Mouse (Mus musculus): ENCODE measurements around the gene Pxmp2. TPM values are rescaled to one million over a fixed set of nuclear protein-coding genes. Genes with fewer than 3 reads are reported as not detected.

Pxmp2 gene
- polyA plus RNA-seq (2015; fragmentation: Nextera tagmentation; extraction: Ambion mirVana): 7.9 and 9.0 TPM in 2 replicates

- Histone ChIP-seq H3K27ac (ENCODE audit: low read length) (peak within 1 kb of the TSS; percentile 20; the same call in 1 of the 2 replicates), H3K36me3 (ENCODE audit: control insufficient read depth, insufficient read depth, low read length) (0 out of 2 replicates have a peak, but pooled peaks cover 1% of the 10 kb centered on the region), H3K9me3 (replicated peaks; ENCODE audit: control insufficient read depth, low read length) (no peaks in the 10 kb centered on the region), H3K9ac (ENCODE audit: low read length) (peak within 1 kb of the TSS; percentile 87), H3K4me1 (ENCODE audit: control insufficient read depth, insufficient read depth, low read length) (peaks cover 8% of the 10 kb centered on the region; the same call in 1 of the 2 replicates), H3K27me3 (ENCODE audit: control insufficient read depth, insufficient read depth, low read length) (peaks cover 6% of the 10 kb centered on the region), H3K4me3 (replicated peaks; ENCODE audit: low read length) (peak within 1 kb of the TSS; percentile 78), H3K4me2 (ENCODE audit: low read depth, low read length) (peak within 1 kb of the TSS; percentile 90)
- WGBS: under 1% methylated on average over 64 of the region's 64 CpGs
- ATAC-seq (ENCODE audit: insufficient read depth, low FRiP score): peak; percentile 99
Measured at GRCm38 (mm10) chr5:110285770-110286445, at the start of gene Pxmp2, which contains the start of gene Pole. Gene Pxmp2 (minus strand): TSS chr5:110286186. Gene Pole (plus strand): TSS chr5:110286306.

GRCm38 (mm10) chr5:110330508-110330907, 44.5 kb upstream of the Pxmp2 start:
- H3K9ac ChIP-seq (ENCODE audit: low read length): no peak overlapping the region
- H3K27me3 ChIP-seq (ENCODE audit: control insufficient read depth, insufficient read depth, low read length): no peaks in the 10 kb centered on the region
- H3K4me3 ChIP-seq (replicated peaks; ENCODE audit: low read length): no peak overlapping the region
- WGBS: 76% methylated on average over 3 of the region's 3 CpGs
- no peak for ATAC-seq (ENCODE audit: insufficient read depth, low FRiP score)
- H3K4me1 ChIP-seq (ENCODE audit: control insufficient read depth, insufficient read depth, low read length): no peaks in the 10 kb centered on the region
- no peaks in the 10 kb centered on the region for H3K9me3 ChIP-seq (replicated peaks; ENCODE audit: control insufficient read depth, low read length)
- H3K27ac ChIP-seq (ENCODE audit: low read length): no peak overlapping the region
- no peak overlapping the region for H3K4me2 ChIP-seq (ENCODE audit: low read depth, low read length)
- H3K36me3 ChIP-seq (ENCODE audit: control insufficient read depth, insufficient read depth, low read length): peaks cover 15% of the 10 kb centered on the region; the same call in 1 of the 2 replicates

- H3K4me2 ChIP-seq (ENCODE audit: low read depth, low read length): no peak overlapping the region
- 93% methylated on average over 3 of the region's 3 CpGs for WGBS
- H3K27me3 ChIP-seq (ENCODE audit: control insufficient read depth, insufficient read depth, low read length): no peaks in the 10 kb centered on the region
- no peak overlapping the region for H3K9ac ChIP-seq (ENCODE audit: low read length)
- peaks cover 8% of the 10 kb centered on the region; the same call in 1 of the 2 replicates for H3K36me3 ChIP-seq (ENCODE audit: control insufficient read depth, insufficient read depth, low read length)
- H3K4me3 ChIP-seq (replicated peaks; ENCODE audit: low read length): no peak overlapping the region
- H3K9me3 ChIP-seq (replicated peaks; ENCODE audit: control insufficient read depth, low read length): no peaks in the 10 kb centered on the region
- H3K27ac ChIP-seq (ENCODE audit: low read length): no peak overlapping the region
- ATAC-seq (ENCODE audit: insufficient read depth, low FRiP score): no peak
- H3K4me1 ChIP-seq (ENCODE audit: control insufficient read depth, insufficient read depth, low read length): no peaks in the 10 kb centered on the region
Measured at GRCm38 (mm10) chr5:110313127-110313526, 27.1 kb upstream of the Pxmp2 start.

- Histone ChIP-seq H3K36me3 (ENCODE audit: control insufficient read depth, insufficient read depth, low read length) (peaks cover 6% of the 10 kb centered on the region), H3K27me3 (ENCODE audit: control insufficient read depth, insufficient read depth, low read length) (no peaks in the 10 kb centered on the region), H3K9me3 (replicated peaks; ENCODE audit: control insufficient read depth, low read length) (no peaks in the 10 kb centered on the region), H3K4me3 (replicated peaks; ENCODE audit: low read length) (no peak overlapping the region), H3K9ac (ENCODE audit: low read length) (no peak overlapping the region), H3K27ac (ENCODE audit: low read length) (no peak overlapping the region), H3K4me2 (ENCODE audit: low read depth, low read length) (no peak overlapping the region), H3K4me1 (ENCODE audit: control insufficient read depth, insufficient read depth, low read length) (no peaks in the 10 kb centered on the region)
- ATAC-seq (ENCODE audit: insufficient read depth, low FRiP score): no peak
- WGBS: 90% methylated on average over 7 of the region's 7 CpGs
Measured at GRCm38 (mm10) chr5:110308861-110309260, 22.9 kb upstream of the Pxmp2 start.

- Histone ChIP-seq H3K27ac (ENCODE audit: low read length) (no peak overlapping the region), H3K27me3 (ENCODE audit: control insufficient read depth, insufficient read depth, low read length) (no peaks in the 10 kb centered on the region), H3K9ac (ENCODE audit: low read length) (no peak overlapping the region), H3K4me2 (ENCODE audit: low read depth, low read length) (no peak overlapping the region), H3K4me1 (ENCODE audit: control insufficient read depth, insufficient read depth, low read length) (no peaks in the 10 kb centered on the region), H3K4me3 (replicated peaks; ENCODE audit: low read length) (no peak overlapping the region), H3K36me3 (ENCODE audit: control insufficient read depth, insufficient read depth, low read length) (peaks cover 3% of the 10 kb centered on the region; the same call in 1 of the 2 replicates), H3K9me3 (replicated peaks; ENCODE audit: control insufficient read depth, low read length) (no peaks in the 10 kb centered on the region)
- no peak for ATAC-seq (ENCODE audit: insufficient read depth, low FRiP score)
- WGBS: 88% methylated on average over 2 of the region's 2 CpGs
Measured at GRCm38 (mm10) chr5:110300591-110300990, 14.6 kb upstream of the Pxmp2 start.

GRCm38 (mm10) chr5:110296637-110297036, 10.7 kb upstream of the Pxmp2 start:
- H3K4me2 ChIP-seq (ENCODE audit: low read depth, low read length): no peak overlapping the region
- no peak for ATAC-seq (ENCODE audit: insufficient read depth, low FRiP score)
- no peaks in the 10 kb centered on the region for H3K9me3 ChIP-seq (replicated peaks; ENCODE audit: control insufficient read depth, low read length)
- 92% methylated on average over 1 of the region's 1 CpGs for WGBS
- no peak overlapping the region for H3K27ac ChIP-seq (ENCODE audit: low read length)
- no peaks in the 10 kb centered on the region for H3K4me1 ChIP-seq (ENCODE audit: control insufficient read depth, insufficient read depth, low read length)
- peaks cover 8% of the 10 kb centered on the region; the same call in 1 of the 2 replicates for H3K36me3 ChIP-seq (ENCODE audit: control insufficient read depth, insufficient read depth, low read length)
- H3K4me3 ChIP-seq (replicated peaks; ENCODE audit: low read length): no peak overlapping the region
- no peaks in the 10 kb centered on the region for H3K27me3 ChIP-seq (ENCODE audit: control insufficient read depth, insufficient read depth, low read length)
- no peak overlapping the region for H3K9ac ChIP-seq (ENCODE audit: low read length)

GRCm38 (mm10) chr5:110291649-110292048, 5.7 kb upstream of the Pxmp2 start:
- WGBS: 94% methylated on average over 1 of the region's 1 CpGs
- no peak overlapping the region for H3K4me3 ChIP-seq (replicated peaks; ENCODE audit: low read length)
- no peaks in the 10 kb centered on the region for H3K9me3 ChIP-seq (replicated peaks; ENCODE audit: control insufficient read depth, low read length)
- peaks cover 2% of the 10 kb centered on the region; the same call in 1 of the 2 replicates for H3K4me1 ChIP-seq (ENCODE audit: control insufficient read depth, insufficient read depth, low read length)
- peaks cover 9% of the 10 kb centered on the region; the same call in 1 of the 2 replicates for H3K36me3 ChIP-seq (ENCODE audit: control insufficient read depth, insufficient read depth, low read length)
- H3K27ac ChIP-seq (ENCODE audit: low read length): no peak overlapping the region
- no peak for ATAC-seq (ENCODE audit: insufficient read depth, low FRiP score)
- no peaks in the 10 kb centered on the region for H3K27me3 ChIP-seq (ENCODE audit: control insufficient read depth, insufficient read depth, low read length)
- no peak overlapping the region for H3K4me2 ChIP-seq (ENCODE audit: low read depth, low read length)
- H3K9ac ChIP-seq (ENCODE audit: low read length): no peak overlapping the region

GRCm38 (mm10) chr5:110287084-110287475, 1.1 kb upstream of the Pxmp2 start:
- H3K4me1 ChIP-seq (ENCODE audit: control insufficient read depth, insufficient read depth, low read length): peaks cover 8% of the 10 kb centered on the region; the same call in 1 of the 2 replicates
- peaks cover 6% of the 10 kb centered on the region for H3K27me3 ChIP-seq (ENCODE audit: control insufficient read depth, insufficient read depth, low read length)
- ATAC-seq (ENCODE audit: insufficient read depth, low FRiP score): no peak
- peaks cover 4% of the 10 kb centered on the region; the same call in 1 of the 2 replicates for H3K36me3 ChIP-seq (ENCODE audit: control insufficient read depth, insufficient read depth, low read length)
- H3K4me2 ChIP-seq (ENCODE audit: low read depth, low read length): peak overlapping the region; percentile 90
- H3K4me3 ChIP-seq (replicated peaks; ENCODE audit: low read length): peak overlapping the region; percentile 78
- no peak overlapping the region for H3K27ac ChIP-seq (ENCODE audit: low read length)
- WGBS: 64% methylated on average over 2 of the region's 2 CpGs
- H3K9ac ChIP-seq (ENCODE audit: low read length): peak overlapping the region; percentile 52
- no peaks in the 10 kb centered on the region for H3K9me3 ChIP-seq (replicated peaks; ENCODE audit: control insufficient read depth, low read length)

GRCm38 (mm10) chr5:110286446-110287083, 579 bp upstream of the Pxmp2 start:
- Histone ChIP-seq H3K36me3 (ENCODE audit: control insufficient read depth, insufficient read depth, low read length) (peaks cover 4% of the 10 kb centered on the region; the same call in 1 of the 2 replicates), H3K9me3 (replicated peaks; ENCODE audit: control insufficient read depth, low read length) (no peaks in the 10 kb centered on the region), H3K4me3 (replicated peaks; ENCODE audit: low read length) (peak overlapping the region; percentile 78), H3K27me3 (ENCODE audit: control insufficient read depth, insufficient read depth, low read length) (peaks cover 6% of the 10 kb centered on the region), H3K4me2 (ENCODE audit: low read depth, low read length) (peak overlapping the region; percentile 90), H3K9ac (ENCODE audit: low read length) (peak overlapping the region; percentile 87), H3K27ac (ENCODE audit: low read length) (peak overlapping the region; percentile 20; the same call in 1 of the 2 replicates), H3K4me1 (ENCODE audit: control insufficient read depth, insufficient read depth, low read length) (peaks cover 8% of the 10 kb centered on the region; the same call in 1 of the 2 replicates)
- ATAC-seq (ENCODE audit: insufficient read depth, low FRiP score): peak; percentile 78
- 2% methylated on average over 30 of the region's 31 CpGs for WGBS
